Mouse (Mus musculus) ES-Bruce4 (cell line): ENCODE measurements around the gene Btrc. TPM values are rescaled to one million over a fixed set of nuclear protein-coding genes. Genes with fewer than 3 reads are reported as not detected.
"Not testable (repeated sequence)": the region's sequence is repeated elsewhere in the genome, so short reads cannot be mapped to it uniquely, and the experiment has no call there.

Experiments
- H3K27ac ChIP-seq: 2 replicates; pipeline ENCODE4 v1.5.1; 2012; ENCODE audit warnings: low read length, inconsistent platforms; ENCODE audit not compliant: insufficient read depth
- H3K27me3 ChIP-seq: 2 replicates; pipeline ENCODE4 v1.6.1; 2012; ENCODE audit warnings: mild to moderate bottlenecking, low read length, inconsistent platforms; ENCODE audit not compliant: control insufficient read depth, poor library complexity, insufficient read depth, severe bottlenecking
- H3K36me3 ChIP-seq: 2 replicates; pipeline ENCODE4 v1.6.1; 2012; ENCODE audit warnings: inconsistent platforms, mild to moderate bottlenecking, low read length, moderate library complexity; ENCODE audit not compliant: control insufficient read depth, poor library complexity, insufficient read depth, severe bottlenecking
- H3K4me1 ChIP-seq: one replicate; pipeline ENCODE4 v1.8.1; 2011; ENCODE audit warnings: low read length; ENCODE audit not compliant: control insufficient read depth, insufficient read depth
- H3K4me3 ChIP-seq: 2 replicates; pipeline ENCODE4 v1.5.1; 2011; ENCODE audit warnings: low read depth, mild to moderate bottlenecking, low read length
- H3K9ac ChIP-seq: 2 replicates; pipeline ENCODE4 v1.6.1; 2012; ENCODE audit warnings: low read depth, mild to moderate bottlenecking, inconsistent platforms; ENCODE audit not compliant: poor library complexity, severe bottlenecking
- H3K9me3 ChIP-seq: replicated peaks from 2 replicates; pipeline ENCODE4 v1.6.1; 2012; ENCODE audit warnings: mild to moderate bottlenecking, low read length, inconsistent platforms; ENCODE audit not compliant: control insufficient read depth, poor library complexity, insufficient read depth, severe bottlenecking
- CTCF ChIP-seq: IDR thresholded peaks from one replicate; pipeline ENCODE4 v1.8.1; 2011; ENCODE audit warnings: low read depth, low read length
- EP300 ChIP-seq: IDR thresholded peaks from 2 replicates; pipeline ENCODE4 v1.6.1; 2011; ENCODE audit warnings: low read depth, low read length; ENCODE audit not compliant: insufficient read depth
- POLR2A ChIP-seq: IDR thresholded peaks from one replicate; pipeline ENCODE4 v1.8.1; 2011; ENCODE audit warnings: low read length; ENCODE audit not compliant: insufficient read depth
- polyA plus RNA-seq: library from polyadenylated mRNA; stranded (reverse); fragments of >200 nt; gene quantifications from 2 replicates; pipeline ENCODE4 v1.2.4, GENCODE M21; 2011; ENCODE audit warnings: low read depth; ENCODE audit not compliant: missing spikeins, insufficient read depth, insufficient read length

Gene Btrc
- polyA plus RNA-seq, 1 experiment, result 38.9 TPM

DNA sequence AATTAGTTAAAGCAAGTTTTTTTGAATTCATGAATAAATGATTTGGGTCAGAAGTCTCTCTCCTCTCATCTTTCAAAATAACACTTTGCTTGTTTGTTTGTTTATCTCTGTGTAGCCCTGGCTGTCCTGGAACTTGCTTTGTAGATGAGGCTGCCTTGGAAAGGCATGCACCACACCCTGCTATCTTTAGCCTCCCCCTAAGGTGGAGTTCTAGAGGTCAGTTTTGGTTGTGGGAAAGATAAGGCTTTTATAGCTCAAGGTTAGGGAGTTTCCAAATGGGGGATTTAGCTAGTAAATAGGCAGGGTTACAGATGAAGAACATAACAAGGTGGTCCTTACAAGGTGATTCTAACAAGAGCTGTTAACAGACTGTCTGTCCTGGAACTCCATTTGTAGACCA is 3.0 kb upstream of the Btrc start:
- Histone ChIP-seq H3K4me1 (no peaks in the 10 kb centered on the region), H3K9me3 (no peaks in the 10 kb centered on the region), H3K4me3 (no peak overlapping the region), H3K9ac (no peak overlapping the region), H3K36me3 (no peaks in the 10 kb centered on the region), H3K27me3 (no peaks in the 10 kb centered on the region), H3K27ac (no peak overlapping the region)
- TF ChIP-seq POLR2A (no peak), EP300 (no peak), CTCF (no peak)

DNA sequence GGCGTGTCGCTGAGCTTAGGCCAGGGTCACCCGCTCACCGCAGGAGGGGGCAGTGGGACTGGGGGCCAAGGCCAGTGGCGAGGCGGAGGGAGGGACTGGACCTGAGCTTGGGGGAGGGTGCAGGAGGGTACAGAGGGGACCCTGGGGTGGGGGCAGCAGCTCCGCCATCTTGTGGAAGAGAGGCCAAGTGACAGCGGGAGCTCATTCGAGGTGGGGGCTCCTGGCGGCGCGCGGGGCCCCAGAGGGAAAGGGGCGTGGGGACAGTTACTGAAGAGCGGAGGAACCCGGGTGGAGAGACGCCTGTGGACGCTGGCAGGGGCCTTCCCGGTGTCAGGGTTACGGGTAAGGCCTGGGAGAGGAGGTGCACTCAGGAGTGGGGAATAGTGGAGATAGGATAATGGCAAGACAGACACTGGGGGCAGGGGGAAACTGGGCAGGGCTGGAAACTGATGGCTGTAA is 428 bp downstream of the Btrc start:
- TF ChIP-seq EP300 (no peak), POLR2A (no peak), CTCF (no peak)
- Histone ChIP-seq H3K9ac (peak overlapping the region; percentile 72), H3K36me3 (no peaks in the 10 kb centered on the region), H3K4me3 (peak overlapping the region; percentile 74), H3K27me3 (no peaks in the 10 kb centered on the region), H3K27ac (no peak overlapping the region), H3K9me3 (no peaks in the 10 kb centered on the region), H3K4me1 (no peaks in the 10 kb centered on the region)

DNA sequence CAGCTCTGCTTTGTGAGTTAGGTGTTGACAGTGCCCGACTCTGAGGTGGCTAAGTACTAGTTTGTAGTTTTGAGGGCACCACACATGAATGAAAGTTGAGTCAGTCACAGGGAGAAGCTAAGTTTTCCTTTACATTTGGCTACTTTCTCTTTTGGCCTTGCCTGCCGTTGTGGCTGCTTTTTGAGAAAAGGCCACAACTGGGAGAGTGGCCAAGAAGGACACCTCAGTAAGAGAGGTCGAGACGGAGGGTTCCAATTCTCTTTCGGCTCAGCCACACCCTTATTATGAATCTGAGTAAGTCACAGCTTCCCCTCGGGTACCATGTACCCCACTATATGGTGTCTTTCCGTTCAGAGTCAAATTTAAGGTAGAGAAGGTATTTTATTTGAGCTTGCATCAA is 3.1 kb downstream of the Btrc start:
- no peak overlapping the region for H3K9ac ChIP-seq
- no peaks in the 10 kb centered on the region for H3K4me1 ChIP-seq
- no peaks in the 10 kb centered on the region for H3K36me3 ChIP-seq
- TF ChIP-seq POLR2A (no peak), CTCF (no peak), EP300 (no peak)
- no peaks in the 10 kb centered on the region for H3K27me3 ChIP-seq
- no peak overlapping the region for H3K4me3 ChIP-seq
- no peaks in the 10 kb centered on the region for H3K9me3 ChIP-seq
- no peak overlapping the region for H3K27ac ChIP-seq

DNA sequence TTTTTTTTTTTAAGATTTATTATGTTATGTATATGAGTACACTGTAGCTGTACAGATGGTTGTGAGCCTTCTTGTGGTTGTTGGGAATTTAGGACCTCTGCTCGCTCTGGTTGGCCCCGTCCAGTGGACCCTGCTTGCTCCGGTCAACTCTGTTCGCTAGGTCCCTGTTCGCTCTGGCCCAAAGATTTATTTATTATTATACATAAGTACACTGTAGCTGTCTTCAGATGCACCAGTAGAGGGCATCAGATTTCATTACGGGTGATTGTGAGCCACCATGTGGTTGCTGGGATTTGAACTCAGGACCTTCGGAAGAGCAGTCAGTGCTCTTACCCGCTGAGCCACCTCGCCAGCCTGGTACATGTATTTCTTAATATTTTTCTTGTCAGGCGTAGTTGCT is 21.3 kb downstream of the Btrc start:
- H3K4me3 ChIP-seq, H3K9ac ChIP-seq, H3K36me3 ChIP-seq, H3K27ac ChIP-seq, H3K4me1 ChIP-seq, H3K27me3 ChIP-seq, H3K9me3 ChIP-seq: not testable (repeated sequence)

DNA sequence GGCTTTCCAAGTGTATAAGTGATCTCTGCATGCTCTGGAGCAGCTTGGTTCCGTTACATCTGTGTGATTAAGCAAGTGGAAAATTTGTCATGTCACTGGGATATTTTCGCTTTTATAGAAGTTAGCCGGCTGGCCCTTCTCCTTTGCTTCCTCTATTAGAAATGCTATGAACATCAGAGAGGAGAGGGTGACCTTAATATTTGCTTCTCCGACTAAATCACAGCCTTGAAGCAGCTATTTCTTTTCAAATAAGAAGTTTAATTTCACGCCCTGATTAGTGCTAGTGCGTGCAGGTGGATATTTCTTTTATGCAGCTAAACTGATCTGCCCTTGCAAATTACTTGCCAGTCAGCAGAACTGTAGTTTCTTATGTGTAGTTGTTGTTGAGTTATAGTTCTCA is 25.0 kb downstream of the Btrc start:
- Histone ChIP-seq H3K4me1 (no peaks in the 10 kb centered on the region), H3K9me3 (no peaks in the 10 kb centered on the region), H3K4me3 (no peak overlapping the region), H3K9ac (no peak overlapping the region), H3K27ac (no peak overlapping the region), H3K36me3 (no peaks in the 10 kb centered on the region; the same call in 1 of the 2 replicates), H3K27me3 (no peaks in the 10 kb centered on the region)
- TF ChIP-seq POLR2A, result no peak
- no peak for TF ChIP-seq EP300
- no peak for TF ChIP-seq CTCF

DNA sequence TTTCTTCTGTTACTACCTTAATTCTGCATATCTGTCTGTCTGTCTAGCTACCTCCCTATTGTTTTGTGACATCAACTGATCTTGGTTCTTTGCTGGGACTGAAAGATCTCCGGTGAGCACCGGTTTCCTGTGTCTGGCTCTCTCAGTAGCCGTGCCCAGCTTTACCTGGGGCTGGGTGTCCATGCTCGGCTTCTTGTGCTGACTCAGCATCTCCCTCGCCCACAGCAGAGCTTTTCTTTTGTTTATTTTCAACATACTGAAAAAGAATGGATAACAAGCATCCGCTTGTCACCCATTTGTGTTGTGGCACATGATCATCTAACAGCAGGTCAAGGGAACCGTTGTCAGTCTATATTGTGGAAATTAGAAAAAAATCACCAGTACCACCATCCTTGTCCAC is 30.5 kb downstream of the Btrc start:
- TF ChIP-seq CTCF (no peak), EP300 (no peak), POLR2A (no peak)
- H3K36me3 ChIP-seq, result no peaks in the 10 kb centered on the region
- no peaks in the 10 kb centered on the region for H3K27me3 ChIP-seq
- no peak overlapping the region for H3K27ac ChIP-seq
- no peak overlapping the region for H3K9ac ChIP-seq
- H3K9me3 ChIP-seq, result no peaks in the 10 kb centered on the region
- H3K4me1 ChIP-seq, result no peaks in the 10 kb centered on the region
- H3K4me3 ChIP-seq, result no peak overlapping the region

DNA sequence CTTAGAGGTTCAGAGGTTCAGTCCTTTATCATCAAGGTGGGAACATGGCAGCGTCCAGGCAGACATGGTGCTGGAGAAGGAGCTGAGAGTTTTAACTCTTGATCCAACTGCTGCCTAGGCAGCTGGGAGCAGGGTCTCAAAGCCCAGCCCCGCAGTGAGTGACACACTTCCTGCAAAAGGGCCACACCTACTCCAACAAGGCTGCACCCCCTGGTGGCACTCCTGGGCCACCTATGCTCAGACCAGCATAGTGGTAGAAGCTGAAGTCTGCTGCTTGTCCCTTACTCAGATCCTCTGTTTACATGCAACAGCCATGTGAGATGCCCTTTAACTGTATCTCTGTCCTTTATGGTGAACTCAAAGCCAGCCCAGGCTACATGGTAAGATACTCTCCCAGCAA is 47.5 kb downstream of the Btrc start:
- Histone ChIP-seq H3K4me3 (no peak overlapping the region), H3K36me3 (no peaks in the 10 kb centered on the region), H3K27ac (no peak overlapping the region), H3K9ac (no peak overlapping the region), H3K9me3 (no peaks in the 10 kb centered on the region), H3K4me1 (no peaks in the 10 kb centered on the region), H3K27me3 (no peaks in the 10 kb centered on the region)
- TF ChIP-seq POLR2A (no peak), CTCF (peak; percentile 34)
